Mouse (Mus musculus): ENCODE data around the gene Pnpla6. TPM values are rescaled to one million over a fixed set of nuclear protein-coding genes. Genes with fewer than 3 reads are reported as not detected.

The Pnpla6 gene
- total and polyA plus RNA-seq, 3 experiments: 25.1 to 61.5 (median 34.3) TPM

DNA sequence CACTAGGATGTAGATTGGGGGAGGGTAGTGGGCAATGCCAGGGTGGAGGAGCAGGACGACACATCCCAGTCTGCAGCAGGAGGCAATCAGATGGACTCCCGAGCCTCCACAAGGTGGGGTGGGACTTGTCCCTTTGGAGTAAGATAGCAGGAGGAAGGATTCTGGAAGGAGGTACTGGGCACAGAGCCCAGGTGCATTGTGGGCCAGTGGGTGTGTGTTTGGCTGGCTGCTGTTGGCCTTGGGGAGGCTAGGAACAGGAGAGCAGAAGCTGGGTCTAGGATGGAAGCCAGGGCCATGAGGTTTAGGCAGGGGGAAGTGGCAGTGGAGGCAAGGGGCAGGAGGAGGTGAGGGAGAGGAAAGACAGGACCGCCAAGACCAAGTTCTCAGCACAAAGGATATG is 78.3 kb downstream of the Pnpla6 start:
- H3K4me1 ChIP-seq (ENCODE audit: insufficient read depth, low read depth, low read length): peaks cover 9% of the 10 kb centered on the region
- ATAC-seq (ENCODE audit: extremely low read depth, insufficient number of reproducible peaks, low FRiP score, poor library complexity, severe bottlenecking): no peak
- no peak overlapping the region for H3K4me3 ChIP-seq (ENCODE audit: low read depth, low read length)
- no peaks in the 10 kb centered on the region for H3K9me3 ChIP-seq (replicated peaks)
- DNase-seq (ENCODE audit: low spot score): no peak
- TF ChIP-seq CTCF (IDR thresholded peaks at IDR 0.05; ENCODE audit: low read depth, low read length): no peak
- no peak for TF ChIP-seq GATA1 (IDR thresholded peaks at IDR 0.05; ENCODE audit: borderline replicate concordance, low read length)
- TF ChIP-seq POLR2AphosphoS5 (IDR thresholded peaks at IDR 0.05; ENCODE audit: insufficient replicate concordance, low read depth, low read length): no peak
- no peak for TF ChIP-seq TAL1 (conservative IDR thresholded peaks at IDR 0.05; ENCODE audit: low read depth, low read length)
- no peak for TF ChIP-seq GATA2 (IDR thresholded peaks at IDR 0.05; ENCODE audit: borderline replicate concordance, low read depth, low read length)
- peaks cover 17% of the 10 kb centered on the region for H3K27me3 ChIP-seq (ENCODE audit: insufficient read depth, low read length)
- H3K36me3 ChIP-seq (replicated peaks): no peaks in the 10 kb centered on the region

Other genes starting within 250 kb of the Pnpla6 start
- 2.1 TPM in 1 of 2 replicates, not detected in the other for gene Insr, start 235.8 kb upstream of the Pnpla6 start, total RNA-seq (2014; fragmentation: Nextera tagmentation)
- 0.23 and 0.38 TPM in 2 replicates for gene Insr, start 235.8 kb upstream of the Pnpla6 start, total RNA-seq (2017)
- gene Insr, start 235.8 kb upstream of the Pnpla6 start, polyA plus RNA-seq (2012): 0.02 TPM in 2 replicates
- 0.24 TPM in 1 of 2 replicates, not detected in the other for gene A430078G23Rik, start 162.0 kb upstream of the Pnpla6 start, total RNA-seq (2014; fragmentation: Nextera tagmentation)
- 0.44 and 0.46 TPM in 2 replicates for gene A430078G23Rik, start 162.0 kb upstream of the Pnpla6 start, total RNA-seq (2017)
- 0.15 and 0.20 TPM in 2 replicates for gene A430078G23Rik, start 162.0 kb upstream of the Pnpla6 start, polyA plus RNA-seq (2012)
- gene Arhgef18, start 122.4 kb upstream of the Pnpla6 start, total RNA-seq (2014; fragmentation: Nextera tagmentation): 13.0 and 13.1 TPM in 2 replicates
- gene Arhgef18, start 122.4 kb upstream of the Pnpla6 start, total RNA-seq (2017): 12.4 and 13.3 TPM in 2 replicates
- 37.6 and 47.7 TPM in 2 replicates for gene Arhgef18, start 122.4 kb upstream of the Pnpla6 start, polyA plus RNA-seq (2012)
- 5.0 and 5.6 TPM in 2 replicates for gene Pex11g, start 47.7 kb upstream of the Pnpla6 start, total RNA-seq (2014; fragmentation: Nextera tagmentation)
- gene Pex11g, start 47.7 kb upstream of the Pnpla6 start, total RNA-seq (2017): 1.9 and 2.1 TPM in 2 replicates
- 1.1 and 1.2 TPM in 2 replicates for gene Pex11g, start 47.7 kb upstream of the Pnpla6 start, polyA plus RNA-seq (2012)
- gene Tex45, start 44.5 kb upstream of the Pnpla6 start, total RNA-seq (2014; fragmentation: Nextera tagmentation): not detected in 2 replicates
- gene Tex45, start 44.5 kb upstream of the Pnpla6 start, total RNA-seq (2017): 0.11 TPM in 1 of 2 replicates, not detected in the other
- gene Tex45, start 44.5 kb upstream of the Pnpla6 start, polyA plus RNA-seq (2012): not detected in 2 replicates
- 25.7 and 26.6 TPM in 2 replicates for gene Zfp358, start 22.2 kb upstream of the Pnpla6 start, total RNA-seq (2014; fragmentation: Nextera tagmentation)
- 6.6 and 7.4 TPM in 2 replicates for gene Zfp358, start 22.2 kb upstream of the Pnpla6 start, total RNA-seq (2017)
- 19.2 and 22.7 TPM in 2 replicates for gene Zfp358, start 22.2 kb upstream of the Pnpla6 start, polyA plus RNA-seq (2012)
- 42.4 and 43.6 TPM in 2 replicates for gene Mcoln1, start 14.9 kb upstream of the Pnpla6 start, total RNA-seq (2014; fragmentation: Nextera tagmentation)
- 41.5 and 46.9 TPM in 2 replicates for gene Mcoln1, start 14.9 kb upstream of the Pnpla6 start, total RNA-seq (2017)
- 144 and 171 TPM in 2 replicates for gene Mcoln1, start 14.9 kb upstream of the Pnpla6 start, polyA plus RNA-seq (2012)
- not detected in 2 replicates for gene C330021F23Rik, start 52.6 kb downstream of the Pnpla6 start, total RNA-seq (2014; fragmentation: Nextera tagmentation)
- gene C330021F23Rik, start 52.6 kb downstream of the Pnpla6 start, total RNA-seq (2017): 0.49 and 1.2 TPM in 2 replicates
- gene C330021F23Rik, start 52.6 kb downstream of the Pnpla6 start, polyA plus RNA-seq (2012): not detected in 2 replicates
- gene Camsap3, start 71.9 kb downstream of the Pnpla6 start, total RNA-seq (2014; fragmentation: Nextera tagmentation): not detected in 2 replicates
- not detected in 2 replicates for gene Camsap3, start 71.9 kb downstream of the Pnpla6 start, total RNA-seq (2017)
- not detected in 2 replicates for gene Camsap3, start 71.9 kb downstream of the Pnpla6 start, polyA plus RNA-seq (2012)
- gene Xab2, start 105.9 kb downstream of the Pnpla6 start, total RNA-seq (2014; fragmentation: Nextera tagmentation): 35.4 and 38.8 TPM in 2 replicates
- 47.1 and 48.4 TPM in 2 replicates for gene Xab2, start 105.9 kb downstream of the Pnpla6 start, total RNA-seq (2017)
- 47.9 and 48.9 TPM in 2 replicates for gene Xab2, start 105.9 kb downstream of the Pnpla6 start, polyA plus RNA-seq (2012)
- gene Pet100, start 106.2 kb downstream of the Pnpla6 start, total RNA-seq (2014; fragmentation: Nextera tagmentation): 25.8 and 52.9 TPM in 2 replicates
- gene Pet100, start 106.2 kb downstream of the Pnpla6 start, total RNA-seq (2017): 116 and 136 TPM in 2 replicates
- 17.7 and 22.2 TPM in 2 replicates for gene Pet100, start 106.2 kb downstream of the Pnpla6 start, polyA plus RNA-seq (2012)
- not detected in 2 replicates for gene Pcp2, start 110.2 kb downstream of the Pnpla6 start, total RNA-seq (2014; fragmentation: Nextera tagmentation)
- 0.38 TPM in 1 of 2 replicates, not detected in the other for gene Pcp2, start 110.2 kb downstream of the Pnpla6 start, total RNA-seq (2017)
- gene Pcp2, start 110.2 kb downstream of the Pnpla6 start, polyA plus RNA-seq (2012): not detected in 2 replicates
- gene Stxbp2, start 115.6 kb downstream of the Pnpla6 start, total RNA-seq (2014; fragmentation: Nextera tagmentation): 224 and 287 TPM in 2 replicates
- 181 and 203 TPM in 2 replicates for gene Stxbp2, start 115.6 kb downstream of the Pnpla6 start, total RNA-seq (2017)
- 399 and 514 TPM in 2 replicates for gene Stxbp2, start 115.6 kb downstream of the Pnpla6 start, polyA plus RNA-seq (2012)
- gene Retn, start 140.4 kb downstream of the Pnpla6 start, total RNA-seq (2014; fragmentation: Nextera tagmentation): not detected in 2 replicates
- gene Retn, start 140.4 kb downstream of the Pnpla6 start, total RNA-seq (2017): not detected in 2 replicates
- not detected in 2 replicates for gene Retn, start 140.4 kb downstream of the Pnpla6 start, polyA plus RNA-seq (2012)
- not detected in 2 replicates for gene Mcemp1, start 150.4 kb downstream of the Pnpla6 start, total RNA-seq (2014; fragmentation: Nextera tagmentation)
- 0.11 TPM in 1 of 2 replicates, not detected in the other for gene Mcemp1, start 150.4 kb downstream of the Pnpla6 start, total RNA-seq (2017)
- gene Mcemp1, start 150.4 kb downstream of the Pnpla6 start, polyA plus RNA-seq (2012): not detected in 2 replicates
- gene Fcor, start 157.0 kb downstream of the Pnpla6 start, total RNA-seq (2014; fragmentation: Nextera tagmentation): not detected in 2 replicates
- gene Fcor, start 157.0 kb downstream of the Pnpla6 start, total RNA-seq (2017): not detected in 2 replicates
- gene Fcor, start 157.0 kb downstream of the Pnpla6 start, polyA plus RNA-seq (2012): not detected in 2 replicates
- 12.9 and 15.5 TPM in 2 replicates for gene Trappc5, start 160.9 kb downstream of the Pnpla6 start, total RNA-seq (2014; fragmentation: Nextera tagmentation)
- 22.3 and 24.4 TPM in 2 replicates for gene Trappc5, start 160.9 kb downstream of the Pnpla6 start, total RNA-seq (2017)
- gene Trappc5, start 160.9 kb downstream of the Pnpla6 start, polyA plus RNA-seq (2012): 16.5 and 20.2 TPM in 2 replicates
- not detected in 2 replicates for gene Fcer2a, start 178.8 kb downstream of the Pnpla6 start, total RNA-seq (2014; fragmentation: Nextera tagmentation)
- gene Fcer2a, start 178.8 kb downstream of the Pnpla6 start, total RNA-seq (2017): 0.06 TPM in 1 of 2 replicates, not detected in the other
- gene Fcer2a, start 178.8 kb downstream of the Pnpla6 start, polyA plus RNA-seq (2012): not detected in 2 replicates
- not detected in 2 replicates for gene Clec4g, start 205.3 kb downstream of the Pnpla6 start, total RNA-seq (2014; fragmentation: Nextera tagmentation)
- gene Clec4g, start 205.3 kb downstream of the Pnpla6 start, total RNA-seq (2017): 0.11 TPM in 1 of 2 replicates, not detected in the other
- not detected in 2 replicates for gene Clec4g, start 205.3 kb downstream of the Pnpla6 start, polyA plus RNA-seq (2012)
- not detected in 2 replicates for gene Cd209a, start 233.6 kb downstream of the Pnpla6 start, total RNA-seq (2014; fragmentation: Nextera tagmentation)
- gene Cd209a, start 233.6 kb downstream of the Pnpla6 start, total RNA-seq (2017): 0.17 TPM in 1 of 2 replicates, not detected in the other
- gene Cd209a, start 233.6 kb downstream of the Pnpla6 start, polyA plus RNA-seq (2012): not detected in 2 replicates